Mouse (Mus musculus) heart, adult 2 months (tissue): ENCODE data around the gene Itch. TPM values are rescaled to one million over a fixed set of nuclear protein-coding genes. Genes with fewer than 3 reads are reported as not detected.

Experiments
- DNase-seq, 2 experiments: peaks; one replicate each; pipeline ENCODE4 v3.0.0; 2021
- H3K27ac ChIP-seq: fragments of 200-600 bp; 2 replicates; pipeline ENCODE4 v1.8.1; 2022
- H3K27me3 ChIP-seq: fragments of 200-500 bp; 2 replicates; pipeline ENCODE4 v1.6.1; 2012; ENCODE audit warnings: mild to moderate bottlenecking, low read length, inconsistent platforms, mixed read lengths; ENCODE audit not compliant: control insufficient read depth, insufficient read depth
- H3K36me3 ChIP-seq: fragments of 200-500 bp; 2 replicates; pipeline ENCODE4 v1.6.1; 2012; ENCODE audit warnings: low read length, inconsistent platforms; ENCODE audit not compliant: control insufficient read depth, insufficient read depth
- H3K4me1 ChIP-seq: fragments of 200-500 bp; 2 replicates; pipeline ENCODE4 v1.6.1; 2011; ENCODE audit warnings: low read length; ENCODE audit not compliant: control insufficient read depth, insufficient read depth
- H3K4me3 ChIP-seq: fragments of 200-600 bp; 2 replicates; pipeline ENCODE4 v1.8.1; 2022
- H3K79me2 ChIP-seq: fragments of 200-500 bp; replicated peaks from 2 replicates; pipeline ENCODE4 v1.6.1; 2012; ENCODE audit warnings: mild to moderate bottlenecking, inconsistent platforms, low read length, moderate library complexity, mixed read lengths; ENCODE audit not compliant: control insufficient read depth, insufficient read depth
- H3K9ac ChIP-seq: fragments of 200-500 bp; 2 replicates; pipeline ENCODE4 v1.6.1; 2012; ENCODE audit warnings: low read depth, mild to moderate bottlenecking, control low read depth, inconsistent platforms, low read length, mixed read lengths
- CTCF ChIP-seq: fragments of 200-600 bp; IDR thresholded peaks from 2 replicates; pipeline ENCODE4 v1.8.1; 2022; ENCODE audit warnings: antibody characterized with exemption, mild to moderate bottlenecking, moderate library complexity
- EP300 ChIP-seq: fragments of 200-500 bp; IDR thresholded peaks from 2 replicates; pipeline ENCODE4 v1.6.1; 2011; ENCODE audit warnings: low read depth, low read length, control low read depth; ENCODE audit not compliant: insufficient read depth
- POLR2A ChIP-seq: fragments of 200-500 bp; IDR thresholded peaks from 2 replicates; pipeline ENCODE4 v1.6.1; 2011; ENCODE audit warnings: mild to moderate bottlenecking, low read depth, low read length, control low read depth; ENCODE audit not compliant: insufficient read depth
- WGBS: fragments of 180-500 bp; shearing (Covaris S2); methylation state at CpG from one replicate; pipeline ENCODE4 v1.1.7; 2018; 5-methylcytosine and 5-hydroxymethylcytosine counted together
- intact Hi-C: fragments of 180-260 bp; cut with DNase I; formaldehyde crosslinking; loops from one replicate; pipeline ENCODE4 v1.15.1; 2025
- polyA plus RNA-seq: library from polyadenylated mRNA; depleted of rRNA; stranded (reverse); fragments of >200 nt; gene quantifications from 2 replicates; pipeline ENCODE4 v1.2.3, GENCODE M21; 2012
- total RNA-seq, 2 experiments: library from RNA; stranded (reverse); gene quantifications; 2 replicates each; pipeline ENCODE4 v1.2.3; 2021

Gene Itch
- total and polyA plus RNA-seq, 3 experiments, result 6.9 to 26.8 (median 26.4) TPM

DNA sequence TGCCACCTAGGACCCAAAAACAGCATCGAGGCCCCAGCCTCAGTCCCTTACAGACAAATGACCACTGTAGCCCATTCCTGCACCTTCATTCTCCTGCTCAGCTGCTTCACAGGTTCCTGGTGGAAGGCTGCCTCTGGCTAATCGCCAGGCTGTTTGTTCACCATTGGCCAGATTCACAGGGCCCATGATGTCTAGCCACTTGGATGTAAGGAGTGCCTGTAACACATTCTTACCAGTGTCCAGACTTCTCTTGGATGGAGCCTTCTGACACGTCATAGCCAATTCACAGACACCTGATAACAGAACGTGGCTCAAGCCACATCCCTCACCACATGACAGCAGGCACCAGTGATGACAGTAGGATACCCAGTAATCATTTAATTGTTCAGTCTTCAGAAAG, 112.9 kb downstream of the Itch start:
- Histone ChIP-seq H3K27me3 (no peaks in the 10 kb centered on the region), H3K9ac (no peak overlapping the region), H3K27ac (no peak overlapping the region), H3K4me1 (peaks cover 5% of the 10 kb centered on the region), H3K79me2 (no peaks in the 10 kb centered on the region), H3K36me3 (peaks cover 2% of the 10 kb centered on the region), H3K4me3 (no peak overlapping the region)
- intact Hi-C loops, result no loop called here
- 60% methylated on average over 4 of the region's 4 CpGs for WGBS
- peak in 1 of 2 experiments; percentile 56 for DNase-seq
- TF ChIP-seq POLR2A, result no peak
- no peak for TF ChIP-seq CTCF
- no peak for TF ChIP-seq EP300

- Histone ChIP-seq H3K79me2 (no peaks in the 10 kb centered on the region), H3K4me3 (no peak overlapping the region), H3K36me3 (peaks cover 2% of the 10 kb centered on the region), H3K27ac (no peak overlapping the region), H3K27me3 (no peaks in the 10 kb centered on the region), H3K9ac (no peak overlapping the region), H3K4me1 (0 out of 2 replicates have a peak, but pooled peaks cover 2% of the 10 kb centered on the region)
- TF ChIP-seq POLR2A (no peak), EP300 (no peak), CTCF (no peak)
- intact Hi-C loops, result no loop called here
- no peak for DNase-seq
- WGBS, result 73% methylated on average over 1 of the region's 1 CpGs
Observed at GRCm38 (mm10) chr2:155248206-155248605, 114.9 kb downstream of the Itch start.

DNA sequence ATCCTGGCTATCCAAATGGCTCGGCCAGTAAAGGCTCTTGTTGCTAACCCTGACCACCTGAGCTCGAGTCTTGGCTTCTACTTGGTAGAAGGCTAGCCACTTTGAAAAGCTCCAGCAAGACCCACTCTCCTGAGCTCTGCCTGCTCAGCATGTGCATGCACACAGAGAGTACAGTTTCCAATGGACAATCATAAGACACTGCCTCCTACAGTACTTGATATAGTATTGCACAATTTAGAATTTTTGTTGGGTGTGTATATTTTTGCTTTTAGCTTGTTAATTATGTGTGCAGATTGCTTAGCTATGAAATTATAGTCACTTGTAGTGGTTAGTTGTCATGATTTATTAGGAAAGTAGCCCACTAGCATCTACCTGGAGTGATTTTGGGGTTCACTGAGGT, 115.4 kb downstream of the Itch start:
- peaks cover 2% of the 10 kb centered on the region for H3K36me3 ChIP-seq
- no peak overlapping the region for H3K4me3 ChIP-seq
- H3K79me2 ChIP-seq, result no peaks in the 10 kb centered on the region
- H3K27me3 ChIP-seq, result no peaks in the 10 kb centered on the region
- no peak for TF ChIP-seq EP300
- TF ChIP-seq CTCF, result peak; percentile 46
- no peaks in the 10 kb centered on the region for H3K4me1 ChIP-seq
- no peak overlapping the region for H3K27ac ChIP-seq
- intact Hi-C loops, result no loop called here
- H3K9ac ChIP-seq, result no peak overlapping the region
- no peak for DNase-seq
- WGBS, result 87% methylated on average over 2 of the region's 2 CpGs

DNA sequence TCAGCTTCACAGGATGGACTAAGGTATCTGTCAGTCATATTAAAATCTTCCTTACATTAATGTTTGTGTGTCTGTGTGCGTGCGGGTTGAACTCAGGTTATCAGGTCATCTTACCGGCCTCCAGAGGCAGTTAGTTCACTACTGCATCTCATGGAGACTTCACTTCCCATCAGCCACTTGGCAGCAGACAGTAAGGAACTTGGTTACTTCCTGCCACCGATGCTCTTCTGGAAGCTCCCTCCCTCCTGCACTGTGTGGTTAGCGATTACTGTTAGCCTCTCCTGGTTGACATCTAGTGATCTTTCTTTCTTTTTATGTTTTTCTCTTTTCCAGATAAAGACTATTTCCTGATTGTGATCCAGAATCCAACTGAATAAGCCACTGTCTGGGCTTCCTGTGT, 116.3 kb downstream of the Itch start:
- Histone ChIP-seq H3K27me3 (no peaks in the 10 kb centered on the region), H3K4me3 (no peak overlapping the region), H3K36me3 (no peaks in the 10 kb centered on the region; the same call in 1 of the 2 replicates), H3K9ac (no peak overlapping the region), H3K27ac (no peak overlapping the region), H3K79me2 (no peaks in the 10 kb centered on the region), H3K4me1 (no peaks in the 10 kb centered on the region)
- TF ChIP-seq EP300 (no peak), CTCF (no peak), POLR2A (no peak)
- intact Hi-C loops, result no loop called here
- DNase-seq, result no peak
- 70% methylated on average over 5 of the region's 5 CpGs for WGBS

GRCm38 (mm10) chr2:155265526-155265925, 132.2 kb downstream of the Itch start:
- no peaks in the 10 kb centered on the region for H3K36me3 ChIP-seq
- 78% methylated on average over 6 of the region's 6 CpGs for WGBS
- no peak overlapping the region for H3K4me3 ChIP-seq
- TF ChIP-seq POLR2A (no peak), CTCF (no peak)
- no peak overlapping the region for H3K27ac ChIP-seq
- H3K79me2 ChIP-seq, result no peaks in the 10 kb centered on the region
- intact Hi-C loops, result no loop called here
- no peaks in the 10 kb centered on the region for H3K4me1 ChIP-seq
- no peaks in the 10 kb centered on the region for H3K27me3 ChIP-seq
- H3K9ac ChIP-seq, result no peak overlapping the region
- peak in 1 of 2 experiments; percentile 8 for DNase-seq

GRCm38 (mm10) chr2:155266896-155267295, 133.6 kb downstream of the Itch start:
- H3K4me3 ChIP-seq, result no peak overlapping the region
- H3K4me1 ChIP-seq, result no peaks in the 10 kb centered on the region
- peak in 1 of 2 experiments; percentile 5 for DNase-seq
- H3K9ac ChIP-seq, result no peak overlapping the region
- intact Hi-C loops, result no loop called here
- 85% methylated on average over 5 of the region's 5 CpGs for WGBS
- TF ChIP-seq CTCF (no peak), POLR2A (no peak), EP300 (no peak)
- H3K27ac ChIP-seq, result no peak overlapping the region
- no peaks in the 10 kb centered on the region for H3K36me3 ChIP-seq
- no peaks in the 10 kb centered on the region for H3K27me3 ChIP-seq
- H3K79me2 ChIP-seq, result no peaks in the 10 kb centered on the region
